Mouse (Mus musculus) C2C12 (cell line): Measurements from ENCODE around the gene Pde1c.

ENCODE experiments used
- CEBPB ChIP-seq: IDR thresholded peaks from one replicate; pipeline ENCODE4 v1.6.1; 2011; ENCODE audit warnings: low read depth, mild to moderate bottlenecking, control low read depth, moderate library complexity
- CTCF ChIP-seq: IDR thresholded peaks from one replicate; pipeline ENCODE4 v1.5.1; 2011; ENCODE audit not compliant: control insufficient read depth, insufficient read depth, insufficient read length
- FOSL1 ChIP-seq: IDR thresholded peaks from one replicate; pipeline ENCODE4 v1.8.0; 2011; ENCODE audit warnings: mild to moderate bottlenecking, low read length; ENCODE audit not compliant: poor library complexity, insufficient read depth, severe bottlenecking
- MAX ChIP-seq: IDR thresholded peaks from one replicate; pipeline ENCODE4 v1.6.1; 2011; ENCODE audit warnings: mild to moderate bottlenecking, control low read depth
- MYOD1 ChIP-seq: IDR thresholded peaks from one replicate; pipeline ENCODE4 v1.6.1; 2011; ENCODE audit warnings: low read depth; ENCODE audit not compliant: control insufficient read depth, insufficient read length
- USF1 ChIP-seq: IDR thresholded peaks from one replicate; pipeline ENCODE4 v1.6.1; 2011; ENCODE audit warnings: low read depth, mild to moderate bottlenecking, control low read depth, moderate library complexity

DNA sequence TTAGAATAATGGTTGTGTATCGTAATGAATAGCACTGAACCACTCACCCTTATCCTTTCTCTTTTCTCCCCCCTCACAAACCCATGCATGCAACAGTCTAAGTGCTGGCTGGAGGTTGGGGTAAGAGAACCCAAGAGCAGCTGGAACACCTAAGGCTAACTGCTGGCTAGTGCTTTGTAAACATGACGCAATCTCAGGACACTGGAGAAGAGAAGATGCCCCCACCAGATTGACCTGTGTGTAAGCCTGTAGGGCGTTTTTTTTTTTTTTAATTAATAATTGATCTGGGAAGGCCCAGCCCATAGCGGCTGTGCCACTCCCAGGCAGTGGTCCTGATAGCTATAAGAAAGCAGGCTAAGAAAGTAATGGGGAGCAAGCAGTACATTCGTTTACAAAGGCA is 28.7 kb downstream of the Pde1c start:
- TF ChIP-seq USF1 (no peak), MAX (no peak), CTCF (no peak), FOSL1 (no peak), MYOD1 (no peak), CEBPB (no peak)
